Mouse (Mus musculus) G1E (cell line): ENCODE measurements around the gene Kdm5c. TPM values are rescaled to one million over a fixed set of nuclear protein-coding genes. Genes with fewer than 3 reads are reported as not detected.

Experiments
- ATAC-seq: 2 replicates; pipeline ENCODE4 v1.8.0; 2016; ENCODE audit warnings: mild to moderate bottlenecking; ENCODE audit not compliant: insufficient number of reproducible peaks, poor library complexity, low FRiP score, severe bottlenecking; ENCODE audit errors: extremely low read depth
- DNase-seq: peaks from one replicate; pipeline ENCODE4 v3.0.0; 2012; ENCODE audit warnings: low spot score
- H3K27me3 ChIP-seq: 2 replicates; pipeline ENCODE4 v1.6.1; 2012; ENCODE audit warnings: mild to moderate bottlenecking, low read length, inconsistent platforms; ENCODE audit not compliant: insufficient read depth
- H3K36me3 ChIP-seq: replicated peaks from 2 replicates; pipeline ENCODE3; 2012; ENCODE audit warnings: mild to moderate bottlenecking, inconsistent platforms
- H3K4me1 ChIP-seq: 2 replicates; pipeline ENCODE4 v1.6.1; 2012; ENCODE audit warnings: low read depth, low read length, inconsistent platforms, mixed read lengths; ENCODE audit not compliant: insufficient read depth
- H3K4me3 ChIP-seq: 2 replicates; pipeline ENCODE4 v1.5.1; 2012; ENCODE audit warnings: low read depth, mild to moderate bottlenecking, inconsistent platforms, low read length, moderate library complexity, mixed read lengths
- H3K9me3 ChIP-seq: replicated peaks from 2 replicates; pipeline ENCODE4 v1.6.1; 2012; ENCODE audit warnings: inconsistent platforms
- CTCF ChIP-seq: IDR thresholded peaks from 2 replicates; pipeline ENCODE4 v1.5.1; 2012; ENCODE audit warnings: low read depth, low read length, inconsistent platforms, mixed read lengths
- GATA1 ChIP-seq: IDR thresholded peaks from 2 replicates; pipeline ENCODE4 v1.6.1; 2012; ENCODE audit warnings: borderline replicate concordance, low read length, inconsistent platforms, mixed read lengths
- GATA2 ChIP-seq: IDR thresholded peaks from 2 replicates; pipeline ENCODE4 v1.6.1; 2012; ENCODE audit warnings: low read depth, low read length, inconsistent platforms, borderline replicate concordance
- POLR2AphosphoS5 ChIP-seq: IDR thresholded peaks from 2 replicates; pipeline ENCODE4 v1.6.1; 2012; ENCODE audit warnings: low read depth, low read length, inconsistent platforms; ENCODE audit not compliant: insufficient replicate concordance
- TAL1 ChIP-seq: conservative IDR thresholded peaks from 2 replicates; pipeline ENCODE4 v1.6.1; 2012; ENCODE audit warnings: low read depth, low read length, inconsistent platforms, mixed read lengths
- polyA plus RNA-seq: library from polyadenylated mRNA; stranded (reverse); fragments of >175 nt; gene quantifications from 2 replicates; pipeline ENCODE4 v1.2.3, GENCODE M21; 2012
- total RNA-seq, 2 experiments: library from RNA; stranded (forward) in 1 of 2; stranded (reverse) in 1 of 2; fragments of 200-1000 nt in 1 of 2; fragments of >200 nt in 1 of 2; fragmentation: Nextera tagmentation in 1 of 2; gene quantifications; 2 replicates each; pipeline ENCODE4 v1.2.3; 2014 to 2017

Gene Kdm5c
- total and polyA plus RNA-seq, 3 experiments = 48.0 to 130 (median 71.5) TPM

GRCm38 (mm10) chrX:152202422-152203103 lies 30.3 kb upstream of the Kdm5c start:
- TF ChIP-seq GATA2 (no peak), CTCF (no peak), GATA1 (no peak), POLR2AphosphoS5 (no peak), TAL1 (no peak)
- no peak overlapping the region for H3K4me3 ChIP-seq
- H3K27me3 ChIP-seq = peaks cover 3% of the 10 kb centered on the region; the same call in 1 of the 2 replicates
- H3K9me3 ChIP-seq = no peaks in the 10 kb centered on the region
- ATAC-seq = no peak
- no peaks in the 10 kb centered on the region for H3K4me1 ChIP-seq
- no peak for DNase-seq
- no peaks in the 10 kb centered on the region for H3K36me3 ChIP-seq

- TF ChIP-seq TAL1 = no peak
- TF ChIP-seq GATA1 = no peak
- no peak for TF ChIP-seq POLR2AphosphoS5
- TF ChIP-seq CTCF = no peak
- H3K36me3 ChIP-seq = no peaks in the 10 kb centered on the region
- DNase-seq (no peak), ATAC-seq (no peak)
- H3K4me3 ChIP-seq = no peak overlapping the region
- H3K4me1 ChIP-seq = no peaks in the 10 kb centered on the region
- peaks cover 3% of the 10 kb centered on the region; the same call in 1 of the 2 replicates for H3K27me3 ChIP-seq
- H3K9me3 ChIP-seq = no peaks in the 10 kb centered on the region
Measured at GRCm38 (mm10) chrX:152203247-152203646, 29.6 kb upstream of the Kdm5c start.

- peaks cover 13% of the 10 kb centered on the region for H3K27me3 ChIP-seq
- no peak for ATAC-seq
- no peaks in the 10 kb centered on the region for H3K9me3 ChIP-seq
Measured at GRCm38 (mm10) chrX:152205486-152205885, 27.3 kb upstream of the Kdm5c start.

GRCm38 (mm10) chrX:152214703-152215102 lies 18.1 kb upstream of the Kdm5c start:
- Histone ChIP-seq H3K27me3 (no peaks in the 10 kb centered on the region; the same call in 1 of the 2 replicates), H3K4me3 (no peak overlapping the region), H3K9me3 (no peaks in the 10 kb centered on the region), H3K36me3 (no peaks in the 10 kb centered on the region), H3K4me1 (no peaks in the 10 kb centered on the region)
- no peak for ATAC-seq
- no peak for DNase-seq
- TF ChIP-seq GATA1 = no peak
- TF ChIP-seq GATA2 = no peak
- TF ChIP-seq TAL1 = no peak
- TF ChIP-seq POLR2AphosphoS5 = no peak
- no peak for TF ChIP-seq CTCF

More at GRCm38 (mm10) chrX:152205486-152205885, 27.3 kb upstream of the Kdm5c start:
- H3K4me3 ChIP-seq = no peak overlapping the region
- no peaks in the 10 kb centered on the region for H3K4me1 ChIP-seq
- TF ChIP-seq POLR2AphosphoS5 = no peak
- no peaks in the 10 kb centered on the region for H3K36me3 ChIP-seq
- no peak for DNase-seq

GRCm38 (mm10) chrX:152218529-152218928 lies 14.3 kb upstream of the Kdm5c start:
- Histone ChIP-seq H3K4me3 (no peak overlapping the region), H3K27me3 (0 out of 2 replicates have a peak, but pooled peaks cover 4% of the 10 kb centered on the region), H3K36me3 (no peaks in the 10 kb centered on the region), H3K4me1 (no peaks in the 10 kb centered on the region), H3K9me3 (no peaks in the 10 kb centered on the region)
- TF ChIP-seq GATA2 = no peak
- no peak for TF ChIP-seq TAL1
- TF ChIP-seq POLR2AphosphoS5 = no peak
- no peak for ATAC-seq
- DNase-seq = no peak

GRCm38 (mm10) chrX:152221721-152222120 lies 11.1 kb upstream of the Kdm5c start:
- Histone ChIP-seq H3K27me3 (peaks cover 11% of the 10 kb centered on the region; the same call in 1 of the 2 replicates), H3K36me3 (no peaks in the 10 kb centered on the region), H3K4me1 (no peaks in the 10 kb centered on the region), H3K4me3 (no peak overlapping the region), H3K9me3 (no peaks in the 10 kb centered on the region)
- TF ChIP-seq CTCF (no peak), GATA1 (no peak), POLR2AphosphoS5 (no peak), TAL1 (no peak), GATA2 (no peak)
- ATAC-seq (no peak), DNase-seq (no peak)

GRCm38 (mm10) chrX:152222226-152222625 lies 10.6 kb upstream of the Kdm5c start:
- Histone ChIP-seq H3K9me3 (no peaks in the 10 kb centered on the region), H3K4me1 (no peaks in the 10 kb centered on the region), H3K27me3 (peaks cover 11% of the 10 kb centered on the region; the same call in 1 of the 2 replicates), H3K36me3 (no peaks in the 10 kb centered on the region), H3K4me3 (no peak overlapping the region)
- DNase-seq (no peak), ATAC-seq (no peak)
- TF ChIP-seq CTCF (no peak), POLR2AphosphoS5 (no peak), GATA1 (no peak), GATA2 (no peak), TAL1 (no peak)
